Mouse (Mus musculus): ENCODE results near the gene Lrguk.
A peak's percentile ranks its signal among the peaks of the same experiment; 100 is the strongest.

Lrguk gene

GRCm38 (mm10) chr6:34148639-34149038 is 119.4 kb downstream of the Lrguk start:
- DNase-seq = no peak

GRCm38 (mm10) chr6:34149066-34149465 is 119.8 kb downstream of the Lrguk start:
- DNase-seq = no peak

- DNase-seq = no peak
Observed at GRCm38 (mm10) chr6:34149821-34150220, 120.6 kb downstream of the Lrguk start.

GRCm38 (mm10) chr6:34153069-34154052 is 124.1 kb downstream of the Lrguk start:
- DNase-seq = no peak

GRCm38 (mm10) chr6:34154202-34154601 is 125.0 kb downstream of the Lrguk start:
- no peak for DNase-seq

- DNase-seq = no peak
Observed at GRCm38 (mm10) chr6:34155137-34155804, 126.0 kb downstream of the Lrguk start.

- DNase-seq = peak; percentile 25 to 35
Observed at GRCm38 (mm10) chr6:34156057-34156456, 126.8 kb downstream of the Lrguk start.

GRCm38 (mm10) chr6:34156841-34157748 is 127.8 kb downstream of the Lrguk start:
- no peak for DNase-seq

GRCm38 (mm10) chr6:34159998-34160815 is 131.0 kb downstream of the Lrguk start:
- no peak for DNase-seq

- DNase-seq = no peak
Observed at GRCm38 (mm10) chr6:34160816-34161310, 131.6 kb downstream of the Lrguk start.

GRCm38 (mm10) chr6:34161511-34161910 is 132.3 kb downstream of the Lrguk start:
- DNase-seq = no peak

- no peak for DNase-seq
Observed at GRCm38 (mm10) chr6:34162607-34163006, 133.4 kb downstream of the Lrguk start.

- no peak for DNase-seq
Observed at GRCm38 (mm10) chr6:34163014-34163413, 133.8 kb downstream of the Lrguk start.

- no peak for DNase-seq
Observed at GRCm38 (mm10) chr6:34168834-34169233, 139.6 kb downstream of the Lrguk start.

GRCm38 (mm10) chr6:34170844-34171494 is 141.7 kb downstream of the Lrguk start:
- no peak for DNase-seq

GRCm38 (mm10) chr6:34171748-34172457 is 142.7 kb downstream of the Lrguk start:
- DNase-seq = no peak

- DNase-seq = no peak
Observed at GRCm38 (mm10) chr6:34173251-34173650, 144.0 kb downstream of the Lrguk start.

- no peak for DNase-seq
Observed at GRCm38 (mm10) chr6:34174715-34175114, 145.5 kb downstream of the Lrguk start.

- DNase-seq = no peak
Observed at GRCm38 (mm10) chr6:34176111-34176863, 147.0 kb downstream of the Lrguk start.

- peak; percentile 88 to 91 for DNase-seq
Observed at GRCm38 (mm10) chr6:34176864-34177247, 147.6 kb downstream of the Lrguk start, which contains the start of gene Slc35b4. TSS of gene Slc35b4 (minus strand) at chr6:34177111.

All from B cell, adult 2 months (primary cell).